Mouse (Mus musculus): ENCODE data around the gene Nupr1. TPM values are rescaled to one million over a fixed set of nuclear protein-coding genes. Genes with fewer than 3 reads are reported as not detected.

Gene Nupr1
- total RNA-seq, 2 experiments from 2014 or later, result 11.5 to 15.9 TPM

- intact Hi-C loops (cut with DNase I), result no loop called here
- DNase-seq (ENCODE audit: low spot score in 2 of 2), result no peak
Observed at GRCm38 (mm10) chr7:126612736-126613135, 17.9 kb downstream of the Nupr1 start.

- intact Hi-C loops (cut with DNase I), result no loop called here
- DNase-seq (ENCODE audit: low spot score in 2 of 2), result no peak
Observed at GRCm38 (mm10) chr7:126607796-126608195, 22.9 kb downstream of the Nupr1 start.

GRCm38 (mm10) chr7:126607064-126607463 is 23.6 kb downstream of the Nupr1 start:
- no peak for DNase-seq (ENCODE audit: low spot score in 2 of 2)
- intact Hi-C loops (cut with DNase I), result no loop called here

GRCm38 (mm10) chr7:126606611-126607010 is 24.1 kb downstream of the Nupr1 start:
- no peak for DNase-seq (ENCODE audit: low spot score in 2 of 2)
- intact Hi-C loops (cut with DNase I), result no loop called here

GRCm38 (mm10) chr7:126602650-126603049 is 28.0 kb downstream of the Nupr1 start:
- DNase-seq (ENCODE audit: low spot score in 2 of 2), result no peak
- intact Hi-C loops (cut with DNase I), result no loop called here

GRCm38 (mm10) chr7:126601896-126602295 is 28.8 kb downstream of the Nupr1 start:
- no peak for DNase-seq (ENCODE audit: low spot score in 2 of 2)
- intact Hi-C loops (cut with DNase I), result no loop called here

GRCm38 (mm10) chr7:126598919-126599318 is 31.7 kb downstream of the Nupr1 start:
- no peak for DNase-seq (ENCODE audit: low spot score in 2 of 2)
- intact Hi-C loops (cut with DNase I), result no loop called here

GRCm38 (mm10) chr7:126596414-126596813 is 34.2 kb downstream of the Nupr1 start:
- no peak for DNase-seq (ENCODE audit: low spot score in 2 of 2)

GRCm38 (mm10) chr7:126595890-126596289 is 34.8 kb downstream of the Nupr1 start:
- DNase-seq (ENCODE audit: low spot score in 2 of 2), result no peak
- intact Hi-C loops (cut with DNase I), result no loop called here

More at GRCm38 (mm10) chr7:126596414-126596813, 34.2 kb downstream of the Nupr1 start:
- intact Hi-C loops (cut with DNase I), result no loop called here

GRCm38 (mm10) chr7:126594862-126595561 is 35.6 kb downstream of the Nupr1 start, which contains the start of gene Il27:
Il27 (minus strand) TSS chr7:126594941.
- intact Hi-C loops (cut with DNase I), result no loop called here
- DNase-seq (ENCODE audit: low spot score in 2 of 2), result no peak

GRCm38 (mm10) chr7:126587779-126588178 is 42.9 kb downstream of the Nupr1 start:
- intact Hi-C loops (cut with DNase I), result loop anchor here (2.0 kb wide), 1 partner anchor 49 kb away; no protein-coding TSS in a partner anchor
- DNase-seq (ENCODE audit: low spot score in 2 of 2), result peak; percentile 54

- DNase-seq (ENCODE audit: low spot score in 2 of 2), result no peak
- intact Hi-C loops (cut with DNase I), result loop anchor here (2.0 kb wide), 1 partner anchor 50 kb away; no protein-coding TSS in a partner anchor
Observed at GRCm38 (mm10) chr7:126586839-126587238, 43.8 kb downstream of the Nupr1 start.

- intact Hi-C loops (cut with DNase I), result loop anchor here (2.0 kb wide), 1 partner anchor 51 kb away; no protein-coding TSS in a partner anchor
- DNase-seq (ENCODE audit: low spot score in 2 of 2), result no peak
Observed at GRCm38 (mm10) chr7:126585717-126586116, 44.9 kb downstream of the Nupr1 start, which contains the start of gene Cln3. Cln3 (minus strand) TSS chr7:126585817.

- intact Hi-C loops (cut with DNase I), result loop anchor here (5.0 kb wide), 1 partner anchor 108 kb away; no protein-coding TSS in a partner anchor
- DNase-seq (ENCODE audit: low spot score in 2 of 2), result no peak
Observed at GRCm38 (mm10) chr7:126584506-126584977, 46.1 kb downstream of the Nupr1 start, which contains the start of gene Apobr. Apobr (plus strand) TSS chr7:126584942.

GRCm38 (mm10) chr7:126583761-126584160 is 46.9 kb downstream of the Nupr1 start:
- intact Hi-C loops (cut with DNase I), result loop anchor here (5.0 kb wide), 1 partner anchor 109 kb away; no protein-coding TSS in a partner anchor
- no peak for DNase-seq (ENCODE audit: low spot score in 2 of 2)

- intact Hi-C loops (cut with DNase I), result loop anchor here (5.0 kb wide), 1 partner anchor 109 kb away; no protein-coding TSS in a partner anchor
- peak; percentile 88 to 94 for DNase-seq (ENCODE audit: low spot score in 2 of 2)
Observed at GRCm38 (mm10) chr7:126583251-126583709, 47.4 kb downstream of the Nupr1 start.

- intact Hi-C loops (cut with DNase I), result loop anchor here (5.0 kb wide), 1 partner anchor 110 kb away; no protein-coding TSS in a partner anchor
Observed at GRCm38 (mm10) chr7:126582759-126583158, 47.9 kb downstream of the Nupr1 start.

GRCm38 (mm10) chr7:126581661-126582060 is 49.0 kb downstream of the Nupr1 start:
- no peak for DNase-seq (ENCODE audit: low spot score in 2 of 2)
- intact Hi-C loops (cut with DNase I), result loop anchor here (5.0 kb wide), 1 partner anchor 111 kb away; no protein-coding TSS in a partner anchor

More at GRCm38 (mm10) chr7:126582759-126583158, 47.9 kb downstream of the Nupr1 start:
- DNase-seq (ENCODE audit: low spot score in 2 of 2), result peak in 1 of 2 experiments; percentile 22

GRCm38 (mm10) chr7:126579172-126579571 is 51.5 kb downstream of the Nupr1 start:
- DNase-seq (ENCODE audit: low spot score in 2 of 2), result peak in 1 of 2 experiments; percentile 50
- intact Hi-C loops (cut with DNase I), result no loop called here

- intact Hi-C loops (cut with DNase I), result no loop called here
- peak; percentile 48 to 63 for DNase-seq (ENCODE audit: low spot score in 2 of 2)
Observed at GRCm38 (mm10) chr7:126576946-126577345, 53.7 kb downstream of the Nupr1 start.
